Mouse (Mus musculus): ENCODE results near the gene Vps26a.

Vps26a gene

GRCm38 (mm10) chr10:62486618-62487415 lies at the start of gene Vps26a:
Gene Vps26a (minus strand): TSS chr10:62486805.
- peak; percentile 94 for DNase-seq

- no peak for DNase-seq
Measured at GRCm38 (mm10) chr10:62534509-62534908, 47.9 kb upstream of the Vps26a start.

- DNase-seq, result no peak
Measured at GRCm38 (mm10) chr10:62532832-62533231, 46.2 kb upstream of the Vps26a start.

GRCm38 (mm10) chr10:62530183-62530582 lies 43.6 kb upstream of the Vps26a start:
- no peak for DNase-seq

GRCm38 (mm10) chr10:62527351-62527750 lies 40.7 kb upstream of the Vps26a start, which contains the start of gene Srgn:
Gene Srgn (minus strand): TSS chr10:62527451.
- DNase-seq, result no peak

GRCm38 (mm10) chr10:62522346-62522950 lies 35.8 kb upstream of the Vps26a start:
- DNase-seq, result no peak

- DNase-seq, result no peak
Measured at GRCm38 (mm10) chr10:62521763-62522162, 35.2 kb upstream of the Vps26a start.

- DNase-seq, result no peak
Measured at GRCm38 (mm10) chr10:62520911-62521310, 34.3 kb upstream of the Vps26a start.

- no peak for DNase-seq
Measured at GRCm38 (mm10) chr10:62517511-62517910, 30.9 kb upstream of the Vps26a start.

- no peak for DNase-seq
Measured at GRCm38 (mm10) chr10:62512855-62513254, 26.2 kb upstream of the Vps26a start.

GRCm38 (mm10) chr10:62511528-62511927 lies 24.9 kb upstream of the Vps26a start:
- no peak for DNase-seq

- DNase-seq, result no peak
Measured at GRCm38 (mm10) chr10:62509032-62509656, 22.5 kb upstream of the Vps26a start.

GRCm38 (mm10) chr10:62508459-62508858 lies 21.9 kb upstream of the Vps26a start:
- DNase-seq, result no peak

GRCm38 (mm10) chr10:62507591-62508308 lies 21.1 kb upstream of the Vps26a start:
- DNase-seq, result peak; percentile 13

- DNase-seq, result no peak
Measured at GRCm38 (mm10) chr10:62507071-62507470, 20.5 kb upstream of the Vps26a start.

- no peak for DNase-seq
Measured at GRCm38 (mm10) chr10:62506019-62506556, 19.5 kb upstream of the Vps26a start.

GRCm38 (mm10) chr10:62505224-62505983 lies 18.8 kb upstream of the Vps26a start:
- no peak for DNase-seq

- DNase-seq, result no peak
Measured at GRCm38 (mm10) chr10:62503836-62504628, 17.4 kb upstream of the Vps26a start.

- DNase-seq, result no peak
Measured at GRCm38 (mm10) chr10:62503353-62503752, 16.7 kb upstream of the Vps26a start.

- no peak for DNase-seq
Measured at GRCm38 (mm10) chr10:62501951-62502350, 15.3 kb upstream of the Vps26a start.

- no peak for DNase-seq
Measured at GRCm38 (mm10) chr10:62500916-62501615, 14.5 kb upstream of the Vps26a start.

Data from right cerebral cortex, postnatal 14 days (tissue).